Mouse (Mus musculus) splenic B cell, adult 2 months (primary cell): ENCODE measurements around the gene Uggt1.

Source experiments
- DNase-seq: peaks from one replicate; pipeline ENCODE4 v3.0.0-alpha.2; 2011; ENCODE audit warnings: low read depth, low spot score
- H3K27me3 ChIP-seq: 2 replicates; pipeline ENCODE4 v1.6.1; 2012; ENCODE audit warnings: mild to moderate bottlenecking, low read length, moderate library complexity, mixed read lengths; ENCODE audit not compliant: control insufficient read depth, poor library complexity, insufficient read depth, severe bottlenecking
- H3K36me3 ChIP-seq: 2 replicates; pipeline ENCODE4 v1.6.1; 2012; ENCODE audit warnings: mild to moderate bottlenecking, low read length, moderate library complexity, mixed read lengths; ENCODE audit not compliant: control insufficient read depth, poor library complexity, insufficient read depth, severe bottlenecking

Gene Uggt1

DNA sequence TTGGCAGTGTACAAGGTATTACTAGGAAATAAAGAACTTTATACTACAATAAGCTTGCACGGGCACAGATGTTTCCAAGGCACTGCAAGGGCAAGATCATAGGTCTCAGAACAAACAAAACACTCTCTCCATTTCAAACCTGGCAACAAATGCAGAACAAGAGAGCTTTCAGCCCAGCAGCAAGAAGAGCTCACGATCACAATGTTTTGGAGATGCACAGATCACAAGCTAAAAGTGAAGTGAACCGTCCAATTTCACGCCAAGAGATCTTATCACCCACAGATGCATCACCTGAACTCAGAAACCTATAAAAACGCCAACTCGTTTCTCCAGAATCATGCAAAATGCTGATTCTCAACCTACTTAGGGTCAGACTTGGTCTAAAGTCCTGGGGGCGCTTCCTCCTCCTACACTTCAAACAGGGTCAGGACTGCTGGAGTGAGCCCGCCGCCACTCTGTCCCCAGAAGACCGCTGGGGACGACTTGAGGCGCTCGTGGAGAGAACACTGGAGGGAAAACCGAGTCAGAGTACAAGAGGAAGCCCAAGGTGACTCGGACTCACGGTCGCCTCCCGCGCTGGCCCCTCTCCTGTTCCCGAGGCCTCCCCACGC, 968 bp downstream of the Uggt1 start:
- Histone ChIP-seq H3K27me3 (no peaks in the 10 kb centered on the region; the same call in 1 of the 2 replicates), H3K36me3 (no peaks in the 10 kb centered on the region)
- no peak for DNase-seq

DNA sequence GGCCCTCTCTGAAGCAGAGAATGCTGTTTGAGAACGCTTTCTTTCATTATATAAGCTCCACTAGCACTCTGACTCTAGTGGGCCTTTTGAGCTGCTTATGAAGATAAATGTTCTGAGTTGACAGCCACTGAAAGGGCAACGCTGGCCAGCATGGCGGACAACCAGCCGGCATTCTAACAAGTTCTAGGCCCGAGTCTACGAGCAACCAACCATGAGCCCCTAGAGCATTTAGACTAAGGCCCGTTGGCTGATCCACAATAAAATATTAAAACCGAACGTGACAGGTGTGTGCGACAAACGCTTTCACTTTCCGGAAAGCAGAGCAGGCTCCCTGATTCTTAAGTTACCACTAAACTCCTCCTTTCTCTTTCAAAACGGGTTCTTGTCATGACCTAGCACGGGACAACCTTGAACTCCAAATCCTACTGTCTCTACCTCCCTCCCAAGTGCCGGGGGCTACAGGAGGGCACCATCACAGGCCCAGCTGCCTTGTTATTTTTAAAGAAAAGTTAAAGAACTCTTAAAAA, 2.6 kb downstream of the Uggt1 start:
- H3K27me3 ChIP-seq, result no peaks in the 10 kb centered on the region
- DNase-seq, result no peak
- no peaks in the 10 kb centered on the region for H3K36me3 ChIP-seq

DNA sequence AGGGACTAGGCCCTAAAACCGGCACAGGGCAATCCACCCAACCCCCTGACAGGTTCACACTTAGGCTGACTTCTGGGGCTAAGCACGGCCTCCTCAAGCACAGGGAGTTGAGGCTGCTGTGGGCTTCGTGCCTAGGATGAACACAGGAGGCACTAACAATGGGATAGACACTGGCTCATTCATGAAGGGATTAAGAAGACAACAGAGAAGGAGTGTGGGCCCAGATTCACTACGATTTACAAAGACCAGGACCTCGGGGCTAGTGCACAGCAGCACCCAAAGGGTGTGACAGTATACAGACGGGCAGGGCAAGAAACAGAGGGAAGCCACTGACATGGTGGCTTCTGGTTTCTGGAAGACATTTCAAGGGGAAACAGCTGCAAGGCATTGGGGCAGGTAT, 4.3 kb downstream of the Uggt1 start:
- no peaks in the 10 kb centered on the region for H3K27me3 ChIP-seq
- H3K36me3 ChIP-seq, result peaks cover 3% of the 10 kb centered on the region; the same call in 1 of the 2 replicates
- DNase-seq, result no peak

DNA sequence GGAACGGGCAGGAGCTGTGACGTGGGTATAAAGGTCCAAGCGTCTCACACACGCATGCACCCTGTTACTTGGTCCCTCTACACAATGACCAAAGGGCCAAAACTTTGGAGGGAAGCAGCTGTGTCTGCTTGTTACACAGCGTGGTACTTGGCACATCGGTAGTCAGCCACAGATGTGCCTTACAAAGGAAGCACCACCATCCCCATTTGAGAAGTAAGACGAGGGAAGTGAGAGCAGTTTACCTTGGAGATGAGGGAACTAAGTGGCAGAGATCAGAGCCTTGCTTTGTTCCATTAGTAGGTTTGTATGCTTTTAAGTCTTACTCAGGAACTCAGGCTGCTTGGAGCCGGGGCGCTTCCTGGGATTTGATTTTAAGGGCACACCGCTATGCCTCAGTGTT, 5.1 kb downstream of the Uggt1 start:
- Histone ChIP-seq H3K36me3 (peaks cover 3% of the 10 kb centered on the region), H3K27me3 (no peaks in the 10 kb centered on the region)
- DNase-seq, result no peak

DNA sequence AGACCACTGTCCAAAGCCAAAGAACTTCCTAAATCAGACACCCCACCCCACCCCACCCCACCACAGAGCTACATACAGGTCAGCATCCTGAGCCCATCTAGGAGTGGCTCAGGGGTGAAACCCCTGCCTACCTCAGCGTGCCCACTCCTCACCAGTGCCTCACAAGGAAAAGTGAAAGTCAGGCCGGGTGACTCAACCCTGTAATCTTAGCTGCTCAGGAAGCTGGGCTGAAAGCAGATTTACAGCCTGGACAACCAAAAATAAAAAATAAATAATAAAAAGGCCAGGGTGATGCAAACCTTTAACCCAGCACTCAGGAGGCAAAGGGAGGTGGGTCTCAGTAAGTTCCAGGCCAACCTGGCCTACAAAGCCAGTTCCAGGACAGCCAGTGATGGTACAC, 8.7 kb downstream of the Uggt1 start:
- Histone ChIP-seq H3K27me3 (no peaks in the 10 kb centered on the region), H3K36me3 (peaks cover 10% of the 10 kb centered on the region)
- DNase-seq, result no peak

DNA sequence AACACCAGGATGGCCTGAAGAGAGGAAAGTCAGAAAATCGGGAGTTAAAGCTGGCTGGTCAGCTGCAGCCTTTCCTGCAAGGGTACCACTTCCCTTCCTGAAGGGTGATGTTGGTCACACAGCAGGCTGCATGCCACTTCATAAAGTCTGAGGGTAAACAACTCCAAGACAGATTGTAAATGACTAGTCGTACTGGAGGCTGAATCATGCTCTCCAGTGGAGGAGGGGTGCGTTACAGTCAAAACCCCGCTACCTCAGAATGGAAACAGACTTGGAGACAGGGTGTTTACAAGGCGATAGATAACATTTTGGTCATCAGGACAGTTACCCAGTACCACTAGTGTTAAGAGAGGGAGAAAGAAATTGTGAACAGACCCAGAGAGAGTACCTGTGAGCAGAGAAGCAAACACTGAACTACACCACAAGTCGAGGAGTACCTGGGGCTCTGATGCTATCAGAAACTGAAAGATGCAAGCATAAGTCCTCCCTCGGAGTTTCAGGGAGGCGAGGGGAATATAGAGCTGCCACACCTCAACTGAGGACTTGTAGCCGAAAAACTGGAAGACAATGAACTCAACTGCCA, 9.4 kb downstream of the Uggt1 start:
- DNase-seq, result no peak
- Histone ChIP-seq H3K36me3 (peaks cover 13% of the 10 kb centered on the region), H3K27me3 (no peaks in the 10 kb centered on the region)

DNA sequence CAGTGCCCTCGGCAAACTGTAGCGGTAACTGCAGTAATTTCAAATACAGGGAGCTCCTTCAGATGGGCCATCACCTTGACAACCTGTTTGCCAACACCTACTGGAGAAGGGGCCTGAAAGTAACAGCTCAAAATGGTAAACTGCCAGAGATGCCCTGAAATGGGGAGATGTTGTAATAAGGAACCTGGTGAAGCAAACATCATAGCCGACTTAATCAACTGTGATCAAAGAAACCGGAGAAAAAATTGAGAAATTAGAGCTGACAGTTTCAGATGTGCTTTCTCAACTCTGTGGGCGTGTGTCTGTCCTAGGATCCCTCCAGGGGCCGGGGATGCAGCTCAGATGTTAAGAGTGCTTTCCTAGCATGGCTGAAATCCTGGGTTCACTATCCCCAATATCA, 11.3 kb downstream of the Uggt1 start:
- Histone ChIP-seq H3K27me3 (no peaks in the 10 kb centered on the region), H3K36me3 (peaks cover 18% of the 10 kb centered on the region)
- no peak for DNase-seq

DNA sequence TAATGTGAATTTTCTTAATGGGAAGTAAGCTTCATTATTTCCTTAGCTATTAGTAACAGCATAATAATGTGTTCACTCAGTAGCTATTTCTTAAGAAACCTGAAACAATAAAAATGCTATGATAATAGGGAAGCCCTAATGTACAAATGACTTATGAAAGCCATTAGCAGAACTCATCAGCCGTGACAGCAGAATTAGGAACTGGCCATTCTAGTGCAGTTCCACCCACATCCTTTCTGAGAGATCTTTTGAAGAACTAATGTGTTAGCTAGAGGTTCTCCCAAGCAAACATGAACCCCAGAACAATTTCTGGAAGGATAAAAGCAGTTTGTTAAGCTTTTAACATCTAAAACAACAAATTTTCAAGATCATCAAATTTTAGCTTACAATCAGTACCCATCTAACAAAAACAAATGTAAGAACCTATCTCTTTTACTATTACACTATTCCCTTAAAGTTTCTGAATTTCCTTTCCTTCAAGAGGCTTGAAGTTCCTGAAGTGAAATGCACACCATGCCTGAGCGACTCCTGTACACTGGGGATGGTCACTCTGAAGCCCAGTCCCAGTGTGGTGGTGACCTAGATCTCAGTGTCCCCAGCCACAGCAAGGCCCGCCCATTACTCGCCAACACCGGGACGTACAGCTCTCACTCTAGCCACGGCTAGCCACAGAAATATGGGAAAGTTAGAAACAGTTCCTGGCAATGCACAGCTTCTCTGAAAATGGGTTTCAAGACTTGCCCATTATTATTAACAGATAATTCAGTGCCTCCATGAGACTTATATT, 13.4 kb downstream of the Uggt1 start:
- peak; percentile 66 for DNase-seq
- Histone ChIP-seq H3K27me3 (no peaks in the 10 kb centered on the region), H3K36me3 (peaks cover 20% of the 10 kb centered on the region)

DNA sequence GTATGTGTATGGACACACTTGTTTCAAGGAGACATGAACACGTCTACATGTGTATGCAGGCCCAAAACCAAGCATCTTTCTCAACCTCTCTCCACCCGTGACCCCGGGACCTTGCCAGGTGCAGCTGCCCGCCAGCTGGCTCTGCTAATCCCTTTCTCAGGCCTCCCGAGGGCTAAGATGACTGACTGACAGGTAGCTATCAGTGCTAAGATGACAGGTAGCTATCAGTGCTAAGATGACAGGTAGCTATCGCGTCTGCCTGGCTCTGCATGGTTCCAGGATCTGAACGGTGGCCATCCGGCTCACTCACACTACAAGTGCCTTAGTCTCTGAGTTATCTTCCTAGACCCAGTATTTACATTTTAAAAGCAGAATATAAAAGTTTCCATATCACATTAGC, 16.1 kb downstream of the Uggt1 start:
- no peaks in the 10 kb centered on the region for H3K27me3 ChIP-seq
- no peak for DNase-seq

DNA sequence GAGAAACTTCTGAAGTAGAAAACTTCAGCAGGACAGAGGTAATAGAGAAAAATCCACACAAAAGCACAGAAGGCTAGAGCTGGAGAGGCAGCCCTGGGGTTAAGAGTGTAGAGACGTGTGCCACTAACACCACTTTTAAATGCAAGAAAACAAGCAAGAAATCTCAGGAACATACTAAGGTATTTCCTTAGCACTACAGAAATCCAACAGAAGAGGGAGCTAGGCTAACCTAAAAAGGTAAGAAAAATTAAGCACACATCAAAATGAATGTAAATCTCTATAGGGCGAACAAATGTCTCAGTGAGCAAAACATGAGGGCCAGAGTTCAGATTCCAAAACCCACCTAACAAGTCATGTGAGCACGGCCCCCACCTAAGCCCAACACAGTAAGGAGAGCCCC, 19.9 kb downstream of the Uggt1 start:
- Histone ChIP-seq H3K36me3 (peaks cover 14% of the 10 kb centered on the region), H3K27me3 (no peaks in the 10 kb centered on the region)
- peak; percentile 66 for DNase-seq

More for the DNA sequence above, 16.1 kb downstream of the Uggt1 start:
- peaks cover 23% of the 10 kb centered on the region for H3K36me3 ChIP-seq

DNA sequence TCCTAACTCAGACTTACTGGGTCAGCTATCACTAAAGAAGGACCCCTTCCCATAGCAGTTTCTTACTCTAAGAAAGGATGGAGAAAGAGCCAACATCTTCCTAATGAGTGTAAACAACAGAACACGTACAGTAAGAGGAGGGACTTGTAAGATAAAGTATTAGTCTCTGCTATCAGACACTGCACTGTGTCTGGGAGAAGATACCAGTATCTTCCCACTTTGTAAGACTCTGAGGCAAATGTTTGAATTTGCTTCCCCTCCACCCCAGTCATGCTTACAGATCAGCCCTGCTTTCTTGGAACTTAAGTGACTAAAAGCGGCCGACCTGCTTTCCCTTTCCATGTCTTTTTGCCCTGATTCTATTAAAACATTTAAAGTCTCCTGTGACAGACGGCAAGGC, 30.2 kb downstream of the Uggt1 start:
- DNase-seq, result no peak
- Histone ChIP-seq H3K27me3 (no peaks in the 10 kb centered on the region), H3K36me3 (peaks cover 9% of the 10 kb centered on the region)

DNA sequence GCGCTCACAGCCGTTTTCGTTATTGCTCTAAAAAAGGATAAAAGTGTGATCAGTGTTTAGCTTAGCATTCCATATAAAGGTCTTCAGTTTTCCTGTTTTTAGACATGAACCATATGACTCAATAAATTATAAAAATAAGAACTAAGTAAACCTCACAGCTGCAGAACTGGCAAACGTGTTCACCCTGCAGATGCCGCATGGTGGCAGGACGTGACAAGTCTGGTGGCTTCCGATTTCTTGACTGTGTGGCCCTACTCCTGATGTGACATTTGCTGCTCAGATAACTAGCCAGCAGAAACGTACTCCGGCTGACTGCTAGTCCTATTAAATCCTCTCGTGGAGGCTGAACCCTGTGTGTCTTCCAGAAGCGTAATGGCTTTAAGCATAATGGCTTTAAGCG, 42.8 kb downstream of the Uggt1 start:
- H3K36me3 ChIP-seq, result peaks cover 23% of the 10 kb centered on the region; the same call in 1 of the 2 replicates
- DNase-seq, result no peak
- no peaks in the 10 kb centered on the region for H3K27me3 ChIP-seq

DNA sequence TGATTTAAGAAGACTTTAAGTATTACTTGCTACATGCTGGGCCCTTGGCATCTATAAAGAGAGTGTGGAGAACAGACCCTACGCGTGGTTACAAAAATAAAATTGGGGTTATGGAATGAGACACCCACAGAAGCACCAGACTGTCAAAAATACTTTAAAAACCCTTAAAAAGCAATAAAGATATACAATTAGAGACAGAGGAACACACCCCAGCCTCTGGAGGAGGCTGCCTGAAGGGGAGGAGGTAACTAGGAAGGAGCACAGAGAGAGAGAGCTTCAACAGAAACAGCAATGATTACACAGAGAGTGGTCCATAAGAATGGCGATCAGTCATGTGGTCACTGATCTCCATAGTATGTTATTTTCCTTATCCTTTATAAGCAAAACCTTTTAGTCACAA, 50.0 kb downstream of the Uggt1 start:
- DNase-seq, result no peak
- Histone ChIP-seq H3K27me3 (no peaks in the 10 kb centered on the region), H3K36me3 (peaks cover 14% of the 10 kb centered on the region)

DNA sequence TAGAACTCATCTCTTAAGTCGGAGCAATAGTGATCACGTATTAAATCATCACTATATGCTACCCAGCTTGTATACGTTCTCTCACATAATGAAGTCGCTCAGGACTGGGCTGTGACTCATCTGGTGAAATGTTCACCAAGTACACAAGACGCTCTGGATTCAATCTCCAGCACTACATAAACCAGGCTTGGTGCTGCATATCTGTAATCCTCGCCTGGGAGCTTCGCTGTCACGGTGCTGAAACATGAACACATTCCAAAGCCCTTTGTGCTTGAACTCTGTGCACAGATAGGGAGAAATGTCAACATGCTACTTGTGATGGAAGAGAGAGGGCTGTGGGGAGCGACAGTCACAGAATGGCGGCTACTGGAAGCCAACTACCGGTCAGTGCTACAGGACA, 52.6 kb downstream of the Uggt1 start:
- Histone ChIP-seq H3K36me3 (peaks cover 5% of the 10 kb centered on the region), H3K27me3 (no peaks in the 10 kb centered on the region)
- DNase-seq, result no peak

DNA sequence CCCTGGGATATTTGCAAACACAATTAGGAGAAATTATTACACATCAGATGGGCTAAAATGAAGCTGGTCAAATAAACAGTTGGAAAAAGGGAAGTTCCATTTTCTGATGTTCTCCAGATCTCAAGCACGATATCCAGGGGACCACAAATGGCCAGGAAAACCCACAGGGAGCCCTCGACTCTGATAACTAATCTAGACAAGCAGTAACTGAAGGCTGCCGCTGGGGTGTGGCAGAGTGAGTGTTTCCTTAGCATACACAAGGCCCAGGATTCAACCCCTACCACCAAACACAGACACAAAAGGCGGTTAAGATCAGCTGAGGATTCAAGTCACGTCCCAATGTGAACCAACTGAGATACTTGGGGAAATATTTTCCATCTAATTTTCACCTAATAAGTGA, 64.5 kb downstream of the Uggt1 start:
- no peak for DNase-seq
- peaks cover 21% of the 10 kb centered on the region for H3K36me3 ChIP-seq
- H3K27me3 ChIP-seq, result no peaks in the 10 kb centered on the region
